Mouse (Mus musculus) embryonic facial prominence, embryonic 15.5 days (tissue): ENCODE measurements at regions not wholly inside any gene's neighbourhood (a gene's known extent, or its start where the extent isn't known, plus 50 kb on each side); places are given as distances from the start of the nearest gene placed in this dataset.

Source experiments
- ATAC-seq: fragments of 200-750 bp; cut with Nextera tagmentation; 2 replicates; pipeline ENCODE4 v1.8.0; 2017; ENCODE audit warnings: low read depth, moderate TSS enrichment; ENCODE audit not compliant: insufficient number of reproducible peaks, low FRiP score, low TSS enrichment
- H3K27ac ChIP-seq: fragments of 300-500 bp; sonication (generic); replicated peaks from 2 replicates; pipeline ENCODE4 v1.5.1; 2015; ENCODE audit warnings: mild to moderate bottlenecking, inconsistent platforms
- H3K27me3 ChIP-seq: fragments of 300-500 bp; sonication (generic); 2 replicates; pipeline ENCODE4 v1.6.1; 2015; ENCODE audit warnings: inconsistent platforms
- H3K36me3 ChIP-seq: fragments of 300-500 bp; sonication (generic); 2 replicates; pipeline ENCODE4 v1.6.1; 2015; ENCODE audit warnings: mild to moderate bottlenecking, inconsistent platforms
- H3K4me1 ChIP-seq: fragments of 300-500 bp; sonication (generic); 2 replicates; pipeline ENCODE4 v1.6.1; 2015; ENCODE audit warnings: inconsistent platforms
- H3K4me2 ChIP-seq: fragments of 300-500 bp; sonication (generic); replicated peaks from 2 replicates; pipeline ENCODE4 v1.6.1; 2015; ENCODE audit warnings: mild to moderate bottlenecking, inconsistent platforms
- H3K4me3 ChIP-seq: fragments of 300-500 bp; sonication (generic); replicated peaks from 2 replicates; pipeline ENCODE4 v1.5.1; 2015; ENCODE audit warnings: mild to moderate bottlenecking, inconsistent platforms
- H3K9ac ChIP-seq: fragments of 300-500 bp; sonication (generic); 2 replicates; pipeline ENCODE4 v1.6.1; 2015; ENCODE audit warnings: inconsistent platforms
- H3K9me3 ChIP-seq: fragments of 300-500 bp; sonication (generic); replicated peaks from 2 replicates; pipeline ENCODE4 v1.6.1; 2016; ENCODE audit warnings: inconsistent platforms
- WGBS: fragments of 180-500 bp; shearing (Covaris S2); methylation state at CpG from one replicate; pipeline ENCODE4 v1.1.7; 2015; 5-methylcytosine and 5-hydroxymethylcytosine counted together

GRCm38 (mm10) chr10:50241645-50242044 is 350.8 kb upstream of the Ascc3 start:
- Histone ChIP-seq H3K27me3 (no peaks in the 10 kb centered on the region), H3K9ac (no peak overlapping the region), H3K4me3 (no peak overlapping the region), H3K36me3 (no peaks in the 10 kb centered on the region), H3K4me1 (no peaks in the 10 kb centered on the region), H3K27ac (no peak overlapping the region), H3K9me3 (no peaks in the 10 kb centered on the region), H3K4me2 (no peak overlapping the region)
- ATAC-seq, result no peak
- whole genome bisulfite sequencing, result 73% methylated on average over 4 of the region's 4 CpGs

- H3K36me3 ChIP-seq, result no peaks in the 10 kb centered on the region
- no peaks in the 10 kb centered on the region for H3K9me3 ChIP-seq
- no peak overlapping the region for H3K9ac ChIP-seq
- H3K27me3 ChIP-seq, result no peaks in the 10 kb centered on the region
- no peak overlapping the region for H3K4me3 ChIP-seq
- no peak overlapping the region for H3K4me2 ChIP-seq
- 25% methylated on average over 2 of the region's 2 CpGs for WGBS
- ATAC-seq, result no peak
- H3K27ac ChIP-seq, result no peak overlapping the region
- no peaks in the 10 kb centered on the region for H3K4me1 ChIP-seq
Measured at GRCm38 (mm10) chr10:50203587-50203986, 388.9 kb upstream of the Ascc3 start.

- Histone ChIP-seq H3K4me1 (no peaks in the 10 kb centered on the region), H3K36me3 (no peaks in the 10 kb centered on the region), H3K4me2 (no peak overlapping the region), H3K4me3 (no peak overlapping the region), H3K27me3 (no peaks in the 10 kb centered on the region), H3K27ac (no peak overlapping the region), H3K9me3 (no peaks in the 10 kb centered on the region), H3K9ac (no peak overlapping the region)
- WGBS, result 58% methylated on average over 2 of the region's 2 CpGs
- ATAC-seq, result no peak
Measured at GRCm38 (mm10) chr10:50201691-50202090, 390.8 kb upstream of the Ascc3 start.

- Histone ChIP-seq H3K9me3 (no peaks in the 10 kb centered on the region), H3K27me3 (no peaks in the 10 kb centered on the region), H3K27ac (no peak overlapping the region), H3K4me3 (no peak overlapping the region), H3K4me2 (no peak overlapping the region), H3K4me1 (no peaks in the 10 kb centered on the region), H3K9ac (no peak overlapping the region), H3K36me3 (no peaks in the 10 kb centered on the region)
- ATAC-seq, result no peak
Measured at GRCm38 (mm10) chr10:50199857-50200256, 392.6 kb upstream of the Ascc3 start.

- ATAC-seq, result 0 out of 2 replicates have a peak, but pooled peaks have one; percentile 67
- H3K27ac ChIP-seq, result no peak overlapping the region
- 66% methylated on average over 5 of the region's 5 CpGs for WGBS
Measured at GRCm38 (mm10) chr10:50197897-50198538, 394.5 kb upstream of the Ascc3 start.

GRCm38 (mm10) chr10:50190276-50190675 is 401.7 kb upstream of the Grik2 start:
- no peak for ATAC-seq
- Histone ChIP-seq H3K27ac (no peak overlapping the region), H3K4me2 (no peak overlapping the region), H3K36me3 (no peaks in the 10 kb centered on the region), H3K9me3 (no peaks in the 10 kb centered on the region), H3K4me1 (no peaks in the 10 kb centered on the region), H3K9ac (no peak overlapping the region), H3K27me3 (no peaks in the 10 kb centered on the region), H3K4me3 (no peak overlapping the region)
- 54% methylated on average over 4 of the region's 4 CpGs for WGBS

More at GRCm38 (mm10) chr10:50197897-50198538, 394.5 kb upstream of the Ascc3 start:
- H3K4me1 ChIP-seq, result no peaks in the 10 kb centered on the region
- H3K27me3 ChIP-seq, result no peaks in the 10 kb centered on the region
- H3K9ac ChIP-seq, result no peak overlapping the region
- H3K4me3 ChIP-seq, result no peak overlapping the region
- no peaks in the 10 kb centered on the region for H3K36me3 ChIP-seq
- H3K4me2 ChIP-seq, result no peak overlapping the region
- H3K9me3 ChIP-seq, result no peaks in the 10 kb centered on the region

- WGBS, result 54% methylated on average over 6 of the region's 6 CpGs
- Histone ChIP-seq H3K27ac (no peak overlapping the region), H3K27me3 (no peaks in the 10 kb centered on the region), H3K4me1 (no peaks in the 10 kb centered on the region), H3K9me3 (no peaks in the 10 kb centered on the region), H3K4me3 (no peak overlapping the region), H3K36me3 (no peaks in the 10 kb centered on the region), H3K4me2 (no peak overlapping the region), H3K9ac (no peak overlapping the region)
- no peak for ATAC-seq
Measured at GRCm38 (mm10) chr10:50169116-50169515, 380.6 kb upstream of the Grik2 start.

- Histone ChIP-seq H3K27me3 (no peaks in the 10 kb centered on the region), H3K4me3 (no peak overlapping the region), H3K4me1 (no peaks in the 10 kb centered on the region), H3K9me3 (no peaks in the 10 kb centered on the region), H3K4me2 (no peak overlapping the region), H3K27ac (no peak overlapping the region), H3K9ac (no peak overlapping the region), H3K36me3 (no peaks in the 10 kb centered on the region)
- WGBS, result 63% methylated on average over 1 of the region's 1 CpGs
- ATAC-seq, result no peak
Measured at GRCm38 (mm10) chr10:50138351-50138750, 349.8 kb upstream of the Grik2 start.

- H3K4me1 ChIP-seq, result no peaks in the 10 kb centered on the region
- H3K4me3 ChIP-seq, result no peak overlapping the region
- no peaks in the 10 kb centered on the region for H3K36me3 ChIP-seq
- ATAC-seq, result no peak
- H3K27ac ChIP-seq, result no peak overlapping the region
- 74% methylated on average over 7 of the region's 7 CpGs for WGBS
- H3K9me3 ChIP-seq, result no peaks in the 10 kb centered on the region
- no peak overlapping the region for H3K4me2 ChIP-seq
- H3K27me3 ChIP-seq, result no peaks in the 10 kb centered on the region
- H3K9ac ChIP-seq, result no peak overlapping the region
Measured at GRCm38 (mm10) chr10:50137783-50138182, 349.2 kb upstream of the Grik2 start.

GRCm38 (mm10) chr10:50136165-50136564 is 347.6 kb upstream of the Grik2 start:
- H3K9me3 ChIP-seq, result no peaks in the 10 kb centered on the region
- no peak overlapping the region for H3K4me3 ChIP-seq
- H3K36me3 ChIP-seq, result no peaks in the 10 kb centered on the region
- H3K27ac ChIP-seq, result no peak overlapping the region
- no peak for ATAC-seq
- no peaks in the 10 kb centered on the region for H3K27me3 ChIP-seq
- no peak overlapping the region for H3K9ac ChIP-seq
- H3K4me1 ChIP-seq, result no peaks in the 10 kb centered on the region
- WGBS, result 76% methylated on average over 1 of the region's 1 CpGs
- no peak overlapping the region for H3K4me2 ChIP-seq

- no peak for ATAC-seq
- no peaks in the 10 kb centered on the region for H3K9me3 ChIP-seq
- no peak overlapping the region for H3K27ac ChIP-seq
- no peaks in the 10 kb centered on the region for H3K4me1 ChIP-seq
- H3K4me3 ChIP-seq, result no peak overlapping the region
- H3K36me3 ChIP-seq, result no peaks in the 10 kb centered on the region
- 22% methylated on average over 1 of the region's 1 CpGs for WGBS
- H3K27me3 ChIP-seq, result no peaks in the 10 kb centered on the region
- no peak overlapping the region for H3K4me2 ChIP-seq
- no peak overlapping the region for H3K9ac ChIP-seq
Measured at GRCm38 (mm10) chr10:50135499-50135898, 346.9 kb upstream of the Grik2 start.
